Comparison of ENCODE assay signal across 9 mouse cellular contexts in the genomic region with DNA sequence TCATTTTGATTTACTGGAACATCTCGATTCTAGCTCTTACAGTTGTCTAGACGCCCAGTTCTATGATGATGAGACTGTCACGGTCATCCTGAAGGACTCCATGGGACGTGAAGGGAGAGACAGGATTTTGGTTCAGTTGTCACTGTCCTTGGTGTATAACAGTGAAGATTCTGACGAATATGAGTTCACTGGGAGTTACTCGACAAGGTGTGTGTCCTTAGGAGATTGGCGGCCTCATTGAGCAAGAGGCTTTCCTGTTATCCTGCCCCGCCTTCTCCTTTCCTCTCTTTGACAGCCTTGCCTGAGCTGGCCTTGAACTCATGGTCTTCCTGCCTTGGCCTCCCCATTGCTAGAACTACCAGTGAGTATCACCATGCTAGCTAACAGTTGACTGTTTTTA.
"Had no signal": no experiment of that assay in that cellular context is flagged by ENCODE, and none has a peak within 500 bp of the region (broad histone marks: within the 10 kb centered on the region; RNA-seq: fewer than 3 reads in every experiment).

No protein-coding gene starts in this region.

- DNase-seq: liver, postnatal 0 days; lung, adult 2 months; lung, postnatal 14 days; lung, postnatal 36 days; midbrain, embryonic 14.5 days; right cerebral cortex, postnatal 14 days; thymus, adult 18-20 months; thymus, postnatal 25 days; thymus, postnatal 4 days had no signal
